Mouse (Mus musculus) MEL (cell line): Measurements from ENCODE around the gene Asap3. TPM values are rescaled to one million over a fixed set of nuclear protein-coding genes. Genes with fewer than 3 reads are reported as not detected.
A peak's percentile ranks its signal among the peaks of the same experiment; 100 is the strongest.

Source experiments
- DNase-seq: peaks from one replicate; pipeline ENCODE4 v3.0.0; 2011; ENCODE audit warnings: low read depth, low spot score
- H3K27ac ChIP-seq: 2 replicates; pipeline ENCODE4 v1.5.1; 2012; ENCODE audit warnings: low read depth, mild to moderate bottlenecking, control low read depth, low read length, moderate library complexity; ENCODE audit not compliant: control insufficient read depth
- H3K27me3 ChIP-seq, 2 experiments: fragments of 150-350 bp in 1 of 2; sonication (generic) in 1 of 2; 2 replicates each; pipeline ENCODE4 v1.6.1; 2012; ENCODE audit warnings: low read length in 2 of 2, mild to moderate bottlenecking in 2 of 2, improper control_type of control experiment in 1 of 2, moderate library complexity in 1 of 2; ENCODE audit not compliant: insufficient read depth in 2 of 2, control insufficient read depth in 1 of 2
- H3K36me3 ChIP-seq, 2 experiments: 2 replicates each; pipeline ENCODE4 v1.6.1; 2012 to 2014; ENCODE audit warnings: low read length in 2 of 2, improper control_type of control experiment in 1 of 2, inconsistent platforms in 1 of 2, mild to moderate bottlenecking in 1 of 2; ENCODE audit not compliant: insufficient read depth in 2 of 2, control insufficient read depth in 1 of 2
- H3K4me1 ChIP-seq, 2 experiments: fragments of 150-350 bp in 1 of 2; sonication (generic) in 1 of 2; 2 replicates each; pipeline ENCODE4 v1.6.1; 2012; ENCODE audit warnings: low read length in 2 of 2, improper control_type of control experiment in 1 of 2, mild to moderate bottlenecking in 1 of 2; ENCODE audit not compliant: insufficient read depth in 2 of 2, control insufficient read depth in 1 of 2
- H3K4me3 ChIP-seq, 2 experiments: fragments of 150-350 bp in 1 of 2; sonication (generic) in 1 of 2; 2 replicates each; pipeline ENCODE4 v1.5.1; 2012; ENCODE audit warnings: low read depth in 2 of 2, low read length in 2 of 2, mild to moderate bottlenecking in 2 of 2, moderate library complexity in 2 of 2, control low read depth in 1 of 2, improper control_type of control experiment in 1 of 2; ENCODE audit not compliant: control insufficient read depth in 1 of 2, insufficient read depth in 1 of 2
- H3K79me2 ChIP-seq: 2 replicates; pipeline ENCODE4 v1.6.1; 2012; ENCODE audit warnings: mild to moderate bottlenecking, low read length, moderate library complexity; ENCODE audit not compliant: control insufficient read depth, poor library complexity, insufficient read depth
- H3K9ac ChIP-seq: 2 replicates; pipeline ENCODE4 v1.6.1; 2012; ENCODE audit warnings: low read depth, mild to moderate bottlenecking, control low read depth, low read length, moderate library complexity; ENCODE audit not compliant: control insufficient read depth, poor library complexity, severe bottlenecking
- H3K9me3 ChIP-seq: fragments of 150-350 bp; sonication (generic); replicated peaks from 2 replicates; pipeline ENCODE4 v1.6.1; 2012; ENCODE audit warnings: mild to moderate bottlenecking, low read length, improper control_type of control experiment, moderate library complexity; ENCODE audit not compliant: insufficient read depth
- CHD1 ChIP-seq: IDR thresholded peaks from 2 replicates; pipeline ENCODE4 v1.6.1; 2012; ENCODE audit warnings: low read depth, mild to moderate bottlenecking, inconsistent platforms, low read length, improper control_type of control experiment
- JUND ChIP-seq: IDR thresholded peaks from 2 replicates; pipeline ENCODE4 v1.6.1; 2011; ENCODE audit warnings: low read depth, mild to moderate bottlenecking, improper control_type of control experiment, low read length
- MEF2A ChIP-seq: IDR thresholded peaks from 2 replicates; pipeline ENCODE4 v1.6.1; 2014; ENCODE audit warnings: low read depth, mild to moderate bottlenecking, inconsistent platforms, low read length, improper control_type of control experiment; ENCODE audit not compliant: poor library complexity, insufficient replicate concordance, severe bottlenecking; ENCODE audit errors: extremely low read depth
- MYB ChIP-seq: IDR thresholded peaks from 2 replicates; pipeline ENCODE4 v1.6.1; 2011; ENCODE audit warnings: mild to moderate bottlenecking, low read depth, low read length, improper control_type of control experiment
- NELFE ChIP-seq: IDR thresholded peaks from 2 replicates; pipeline ENCODE4 v1.6.1; 2011; ENCODE audit warnings: low read depth, low read length, improper control_type of control experiment
- USF1 ChIP-seq: IDR thresholded peaks from 2 replicates; pipeline ENCODE4 v1.6.1; 2014; ENCODE audit warnings: low read depth, mild to moderate bottlenecking, inconsistent platforms, low read length, improper control_type of control experiment, moderate library complexity
- polyA plus RNA-seq, 2 experiments: library from polyadenylated mRNA; stranded (reverse) in 1 of 2; unstranded in 1 of 2; fragments of >175 nt in 1 of 2; fragments of >200 nt in 1 of 2; gene quantifications; 2 replicates each; pipeline versions ENCODE4 v1.2.1 to v1.2.4; 2012; ENCODE audit warnings: low replicate concordance in 2 of 2, low read depth in 1 of 2; ENCODE audit not compliant: insufficient read length in 2 of 2, insufficient read depth in 1 of 2, missing spikeins in 1 of 2
- total RNA-seq: library from RNA; depleted of rRNA; stranded (reverse); fragments of 300-350 nt; gene quantifications from 2 replicates; pipeline ENCODE4 v1.2.3, GENCODE M21; 2012

The Asap3 gene
- total and polyA plus RNA-seq, 3 experiments = 0.04 to 0.33 TPM; not detected in 1

DNA sequence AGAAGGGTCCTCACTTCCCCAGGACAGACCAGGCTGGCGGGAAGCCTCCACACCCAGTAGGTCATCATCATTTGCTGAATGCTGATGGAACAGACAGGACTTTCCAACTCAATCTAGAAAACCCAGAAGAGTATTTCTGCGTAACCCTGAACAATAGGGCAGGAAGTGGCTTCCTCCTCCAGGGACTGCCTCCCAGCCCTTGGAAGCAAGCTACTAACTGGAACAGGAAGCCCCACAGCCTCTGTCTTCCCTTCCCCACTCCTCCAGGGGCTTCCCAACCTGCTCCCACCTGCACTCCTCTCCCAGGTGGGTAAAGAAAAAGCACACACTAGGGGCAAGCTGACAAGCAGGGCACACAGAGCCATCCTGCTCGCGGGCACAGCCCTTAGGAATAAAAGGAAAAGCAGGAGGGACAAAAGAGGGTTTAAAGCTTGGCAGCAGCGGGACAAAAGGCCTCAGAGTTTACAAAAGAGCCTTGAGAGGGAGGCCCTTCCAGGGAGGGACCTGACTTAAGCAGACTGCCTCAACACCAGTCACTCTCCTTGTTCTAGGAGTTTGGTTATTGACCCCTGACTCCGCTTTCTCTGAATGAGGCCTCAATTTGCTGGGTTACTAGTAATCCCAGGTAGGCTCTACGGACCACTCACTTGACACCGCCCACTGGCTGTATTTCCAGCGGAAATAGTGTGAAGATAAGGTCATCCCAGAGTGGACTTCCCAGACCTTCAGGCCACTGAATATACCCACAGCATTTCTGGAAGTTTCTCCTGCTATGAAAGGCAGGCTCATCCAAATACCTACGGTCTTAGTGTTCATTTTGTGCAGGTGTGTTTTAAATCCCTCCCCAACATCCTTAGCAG, 76.7 kb downstream of the Asap3 start:
- H3K27ac ChIP-seq = no peak overlapping the region
- H3K9me3 ChIP-seq = no peaks in the 10 kb centered on the region
- H3K79me2 ChIP-seq = peaks cover 4% of the 10 kb centered on the region
- no peak for DNase-seq
- peaks cover 0 to 2% of the 10 kb centered on the region in 2 experiments for H3K27me3 ChIP-seq
- no peak overlapping the region for H3K4me3 ChIP-seq
- peaks cover 0 to 11% of the 10 kb centered on the region in 2 experiments; a peak in 2 of 4 replicates for H3K4me1 ChIP-seq
- no peak overlapping the region for H3K9ac ChIP-seq
- TF ChIP-seq NELFE = no peak
- H3K36me3 ChIP-seq = peaks cover 0 to 10% of the 10 kb centered on the region in 2 experiments; a peak in 2 of 4 replicates

DNA sequence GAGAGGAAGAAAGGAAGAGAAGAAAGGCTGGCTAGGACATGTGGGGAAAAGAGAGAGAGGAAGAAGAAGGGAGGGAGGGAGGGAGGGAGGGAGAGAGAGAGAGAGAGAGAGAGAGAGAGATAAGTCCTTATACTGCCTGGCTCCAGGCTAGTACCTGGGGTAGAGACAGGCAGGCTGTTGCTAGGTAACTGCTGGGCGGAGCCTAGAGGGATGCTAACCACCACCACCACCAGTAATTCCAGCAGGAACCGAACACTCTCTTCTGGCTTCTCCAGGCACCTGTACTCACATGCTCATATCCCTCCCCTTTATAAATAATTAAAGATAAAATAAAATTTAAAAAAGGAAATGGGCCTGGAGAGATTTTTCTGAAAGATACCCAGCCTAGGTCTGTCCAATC, 77.6 kb downstream of the Asap3 start:
- Histone ChIP-seq H3K4me3 (no peak overlapping the region), H3K9me3 (no peaks in the 10 kb centered on the region), H3K79me2 (peaks cover 4% of the 10 kb centered on the region), H3K9ac (no peak overlapping the region), H3K36me3 (peaks cover 2 to 10% of the 10 kb centered on the region in 2 experiments; a peak in 3 of 4 replicates), H3K4me1 (peaks cover 0 to 11% of the 10 kb centered on the region in 2 experiments; a peak in 2 of 4 replicates)
- TF ChIP-seq JUND = 0 out of 2 replicates have a peak, but pooled peaks have one; percentile 16
- no peak for TF ChIP-seq USF1
- TF ChIP-seq MYB = no peak
- TF ChIP-seq, all 39 proteins: peak for 1
- H3K27me3 ChIP-seq = peaks cover 0 to 2% of the 10 kb centered on the region in 2 experiments
- no peak overlapping the region for H3K27ac ChIP-seq
- peak; percentile 44 for DNase-seq

DNA sequence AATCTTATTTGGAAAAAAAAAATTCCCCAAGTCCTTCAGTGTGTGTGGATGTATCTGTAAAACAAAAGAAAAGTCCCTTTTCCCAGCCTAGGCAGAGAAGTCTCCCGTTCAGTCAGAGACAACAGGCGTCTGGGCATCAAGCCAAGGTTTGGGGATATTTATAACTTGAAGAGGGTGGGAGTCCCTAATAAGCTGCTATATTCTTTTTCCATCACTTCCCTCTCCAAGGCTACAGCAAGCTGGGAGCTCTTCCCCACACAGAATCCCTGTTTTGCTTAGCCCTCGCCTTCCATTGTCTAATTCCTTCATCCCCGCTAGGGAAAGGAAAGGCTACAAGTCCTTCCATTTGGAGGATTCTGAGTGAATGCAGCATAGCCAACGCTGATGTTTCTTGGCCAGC, 78.3 kb downstream of the Asap3 start, which contains the start of gene Zfp46:
Gene Zfp46, plus strand, starts transcription at position 229 of the 400 bp plus-strand sequence.
- H3K9me3 ChIP-seq = no peaks in the 10 kb centered on the region
- H3K36me3 ChIP-seq = peaks cover 2 to 10% of the 10 kb centered on the region in 2 experiments; a peak in 3 of 4 replicates
- H3K27ac ChIP-seq = peak within 1 kb of the TSS; percentile 62
- peak within 1 kb of the TSS; percentile 76 to 95 for H3K4me3 ChIP-seq
- peaks cover 0 to 11% of the 10 kb centered on the region in 2 experiments; a peak in 2 of 4 replicates for H3K4me1 ChIP-seq
- H3K79me2 ChIP-seq = peaks cover 4% of the 10 kb centered on the region
- no peaks in the 10 kb centered on the region; a peak in 3 of 4 replicates for H3K27me3 ChIP-seq
- peak; percentile 81 for DNase-seq
- TF ChIP-seq CHD1 = no peak
- peak; percentile 53; the same call in 1 of the 2 replicates for TF ChIP-seq MEF2A
- peak within 1 kb of the TSS; percentile 74 for H3K9ac ChIP-seq
